Mouse (Mus musculus) embryo, embryonic 10.5 days (tissue): Measurements from ENCODE around the gene Smdt1.
A peak's percentile ranks its signal among the peaks of the same experiment; 100 is the strongest.

Experiments
- DNase-seq: peaks from one replicate; pipeline ENCODE4 v3.0.0-alpha.2; 2015; ENCODE audit warnings: low spot score

The Smdt1 gene

DNA sequence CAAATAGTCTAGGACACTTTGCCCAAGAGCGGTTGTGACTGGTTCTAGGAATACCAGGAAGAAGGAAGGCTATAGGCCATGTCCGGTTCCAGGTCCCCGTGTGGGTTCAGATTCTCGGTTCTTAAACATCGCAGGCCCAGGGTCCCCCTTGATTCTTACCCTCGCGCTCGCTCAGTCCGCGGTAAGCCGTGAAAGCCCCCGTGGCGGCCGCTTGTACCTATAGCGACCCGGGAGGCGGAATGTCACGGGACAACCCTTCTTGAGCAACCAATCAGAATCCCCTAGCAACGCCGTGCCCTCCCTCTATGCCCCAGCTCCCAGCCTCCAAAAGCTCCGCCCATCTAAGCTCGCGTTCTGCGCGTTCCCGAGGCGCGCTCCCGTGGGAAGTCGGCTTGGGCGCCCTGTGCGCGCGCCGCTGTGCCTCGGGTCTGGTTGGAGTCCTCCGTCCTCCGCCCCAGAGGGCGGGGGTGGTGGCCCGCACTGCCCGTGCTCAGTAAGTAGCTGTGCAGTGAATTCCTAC, at the start of gene Smdt1, which contains the start of the genes Naga and Pheta2:
TSS of gene Smdt1 (plus strand) at position 367 of the 520 bp plus-strand sequence.
TSS of gene Naga (minus strand) at position 333 of the 520 bp plus-strand sequence.
TSS of gene Pheta2 (plus strand) at position 350 of the 520 bp plus-strand sequence.
- peak; percentile 97 for DNase-seq

GRCm38 (mm10) chr15:82290252-82290651, 48.5 kb upstream of the Smdt1 start:
- no peak for DNase-seq

DNA sequence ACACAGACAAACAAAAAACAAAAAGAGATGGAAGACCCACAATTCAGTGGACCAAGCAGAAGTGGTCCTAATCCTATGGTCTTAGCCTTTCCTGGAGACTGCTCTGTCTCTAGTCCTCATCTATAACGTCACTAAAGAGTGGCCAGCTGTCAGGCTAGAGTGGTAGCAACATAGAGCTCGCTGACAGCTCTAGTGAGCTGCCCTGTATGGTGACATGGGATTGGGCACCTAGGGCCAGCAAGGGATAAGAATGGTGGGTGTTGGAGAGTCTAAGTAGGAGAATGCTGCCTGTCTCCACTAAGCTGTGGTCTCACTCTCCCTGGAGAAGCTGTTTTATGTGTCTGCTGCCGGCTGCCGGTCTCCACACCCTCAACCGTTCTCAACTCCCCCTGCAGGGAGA, 45.9 kb upstream of the Smdt1 start:
- no peak for DNase-seq

DNA sequence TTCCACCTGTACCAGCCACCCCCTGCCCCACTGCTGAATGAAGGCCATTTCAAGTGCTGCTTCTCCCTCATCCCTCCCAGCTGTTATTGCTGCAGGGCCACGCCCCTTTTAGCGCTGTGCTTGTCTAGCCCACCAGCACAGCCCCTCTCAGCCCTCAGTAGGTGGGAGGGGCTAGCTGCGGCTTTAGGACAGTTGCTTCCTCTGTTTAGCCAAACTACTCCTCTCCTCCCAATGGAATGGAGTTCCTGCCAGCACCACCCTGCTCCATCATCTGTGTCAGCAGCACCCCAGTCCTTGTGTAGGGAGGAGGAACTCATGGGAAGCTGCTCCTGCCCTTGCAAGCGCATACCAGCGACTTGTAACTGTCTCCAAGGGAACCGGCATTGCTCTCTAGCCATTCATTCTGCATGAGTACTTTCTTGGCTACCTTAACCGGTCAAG, 45.5 kb upstream of the Smdt1 start:
- DNase-seq = peak; percentile 83

DNA sequence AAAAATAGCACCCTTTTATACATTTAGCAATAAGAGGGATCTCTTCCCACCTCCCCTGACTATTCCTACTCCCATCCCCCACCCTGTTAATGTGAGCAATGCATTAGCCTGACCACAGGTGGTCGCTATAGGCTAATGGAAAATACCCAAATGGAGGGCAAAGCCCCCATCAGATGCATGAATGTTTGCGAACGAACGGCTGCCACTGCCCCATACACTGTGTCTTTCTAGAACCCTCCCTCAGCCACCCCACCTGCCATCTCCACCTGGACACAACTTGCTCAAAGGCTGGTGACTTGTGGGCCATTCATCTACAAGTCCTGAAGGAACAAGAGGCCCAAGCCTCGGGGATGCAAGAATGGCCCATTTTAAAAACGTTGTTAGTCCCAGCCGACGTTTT, 44.7 kb upstream of the Smdt1 start:
- peak; percentile 70 for DNase-seq

- DNase-seq = no peak
Measured at GRCm38 (mm10) chr15:82298764-82299561, 39.8 kb upstream of the Smdt1 start, which contains the start of gene Wbp2nl. Gene Wbp2nl (plus strand): TSS chr15:82298954.

GRCm38 (mm10) chr15:82307107-82307506, 31.7 kb upstream of the Smdt1 start:
- DNase-seq = no peak

GRCm38 (mm10) chr15:82308416-82308815, 30.3 kb upstream of the Smdt1 start:
- DNase-seq = no peak

- DNase-seq = no peak
Measured at GRCm38 (mm10) chr15:82317839-82318238, 20.9 kb upstream of the Smdt1 start.

DNA sequence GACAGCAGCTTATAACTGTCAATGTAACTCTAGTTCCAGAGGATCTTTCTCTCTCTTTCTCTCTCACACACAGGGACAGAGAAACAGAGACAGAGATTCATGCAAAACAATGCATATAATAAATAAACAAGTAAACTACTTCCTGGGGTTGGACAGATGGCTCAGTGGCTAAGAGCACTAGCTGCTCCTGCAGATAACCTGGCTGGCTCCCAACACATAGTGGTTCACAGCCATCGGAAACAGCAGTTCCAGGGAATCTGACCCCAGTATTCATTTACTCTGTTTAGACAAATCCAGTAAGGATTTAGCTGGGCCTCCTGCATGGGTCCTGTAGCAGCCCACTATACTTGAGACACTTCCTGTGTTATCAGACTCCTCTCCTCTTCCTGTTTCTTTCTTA, 19.1 kb upstream of the Smdt1 start:
- no peak for DNase-seq

- DNase-seq = no peak
Measured at GRCm38 (mm10) chr15:82322195-82322594, 16.6 kb upstream of the Smdt1 start.

DNA sequence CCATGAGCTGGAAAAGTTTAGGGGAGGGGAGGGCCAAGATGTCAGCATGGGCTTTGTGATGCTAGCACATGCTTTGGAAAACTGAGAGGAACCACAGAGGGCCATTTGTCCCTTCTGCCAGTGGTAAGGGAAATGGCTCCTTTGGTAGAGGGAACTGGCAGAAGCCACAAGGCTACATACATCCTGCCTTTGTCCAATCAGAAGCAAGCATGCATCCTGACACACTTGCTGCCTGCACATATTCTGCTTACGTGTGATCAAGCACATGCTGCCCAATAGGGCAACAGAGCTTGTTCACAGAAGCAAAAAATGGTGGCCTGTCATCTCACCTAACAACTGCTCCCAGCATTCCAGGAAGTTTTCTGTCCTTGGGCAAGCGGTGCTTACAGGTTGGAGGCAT, 13.4 kb upstream of the Smdt1 start:
- no peak for DNase-seq

- DNase-seq = no peak
Measured at GRCm38 (mm10) chr15:82335194-82335593, 3.6 kb upstream of the Smdt1 start.

DNA sequence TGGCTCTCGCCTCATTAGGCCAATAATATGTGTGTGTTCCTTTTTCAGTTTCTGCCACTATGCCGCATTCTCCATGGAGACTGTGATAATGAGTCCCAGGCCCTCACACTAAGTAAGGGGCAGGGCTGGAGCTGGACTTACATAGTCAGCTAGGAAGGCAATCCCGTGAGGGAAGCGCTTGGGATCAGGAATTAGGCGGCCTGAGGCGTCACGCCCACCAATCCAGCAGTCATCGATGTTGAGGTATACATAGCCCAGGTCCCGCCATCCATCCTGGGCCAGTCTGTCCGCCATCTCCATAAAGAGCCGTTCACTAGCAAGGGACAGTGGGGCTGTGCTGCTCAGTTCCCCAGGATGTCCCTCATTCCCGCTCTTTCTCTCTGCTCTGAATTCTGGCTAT, 2.1 kb upstream of the Smdt1 start:
- no peak for DNase-seq

GRCm38 (mm10) chr15:82337875-82338274, 884 bp upstream of the Smdt1 start:
- no peak for DNase-seq

DNA sequence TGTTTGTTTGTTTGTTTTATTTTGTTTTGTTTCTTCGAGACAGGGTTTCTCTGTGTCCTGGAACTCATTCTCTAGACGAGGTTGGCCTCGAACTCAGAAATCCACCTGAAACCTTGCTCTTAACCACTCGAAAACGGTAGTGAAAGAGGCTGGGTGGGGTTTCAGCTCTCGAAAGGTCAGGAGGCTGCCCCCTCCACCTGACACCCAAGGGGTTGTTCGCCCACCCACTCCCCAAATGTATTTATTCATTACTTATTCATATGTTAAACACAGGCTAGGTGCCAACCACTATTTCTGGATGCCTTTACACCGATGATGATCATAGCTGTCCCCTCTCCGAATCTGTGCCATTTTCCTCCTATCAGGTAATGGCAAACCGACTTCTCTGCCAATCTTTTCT, 391 bp downstream of the Smdt1 start:
- no peak for DNase-seq

DNA sequence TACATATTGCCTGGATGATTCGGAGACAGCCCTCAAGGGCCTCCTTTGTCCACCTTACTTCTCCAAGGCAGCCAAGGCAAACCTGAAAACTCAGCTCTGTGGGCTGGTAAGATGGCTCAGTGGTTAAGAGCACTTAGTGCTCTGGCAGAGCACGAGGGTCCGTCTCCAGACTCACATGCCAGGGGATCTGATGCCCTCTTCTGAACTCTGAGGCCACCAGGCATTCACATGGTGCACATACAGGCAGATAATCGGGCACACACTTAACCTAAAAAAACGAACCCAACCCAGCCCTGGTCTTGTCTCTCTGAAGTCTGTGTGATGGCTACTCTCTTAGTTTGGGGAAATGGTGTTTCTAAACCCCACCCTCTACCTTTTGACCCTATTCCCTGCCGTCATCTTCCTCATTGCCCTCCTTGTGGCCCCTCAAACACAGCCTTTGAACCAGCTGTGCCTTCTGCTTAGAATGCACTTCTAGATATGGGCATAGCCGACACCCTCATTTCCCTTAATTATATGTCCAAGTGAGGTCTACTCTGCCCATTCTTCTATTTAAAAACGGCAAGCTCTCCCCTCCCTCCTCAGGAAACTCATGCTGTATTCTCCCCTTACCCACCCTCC, 985 bp downstream of the Smdt1 start:
- no peak for DNase-seq

DNA sequence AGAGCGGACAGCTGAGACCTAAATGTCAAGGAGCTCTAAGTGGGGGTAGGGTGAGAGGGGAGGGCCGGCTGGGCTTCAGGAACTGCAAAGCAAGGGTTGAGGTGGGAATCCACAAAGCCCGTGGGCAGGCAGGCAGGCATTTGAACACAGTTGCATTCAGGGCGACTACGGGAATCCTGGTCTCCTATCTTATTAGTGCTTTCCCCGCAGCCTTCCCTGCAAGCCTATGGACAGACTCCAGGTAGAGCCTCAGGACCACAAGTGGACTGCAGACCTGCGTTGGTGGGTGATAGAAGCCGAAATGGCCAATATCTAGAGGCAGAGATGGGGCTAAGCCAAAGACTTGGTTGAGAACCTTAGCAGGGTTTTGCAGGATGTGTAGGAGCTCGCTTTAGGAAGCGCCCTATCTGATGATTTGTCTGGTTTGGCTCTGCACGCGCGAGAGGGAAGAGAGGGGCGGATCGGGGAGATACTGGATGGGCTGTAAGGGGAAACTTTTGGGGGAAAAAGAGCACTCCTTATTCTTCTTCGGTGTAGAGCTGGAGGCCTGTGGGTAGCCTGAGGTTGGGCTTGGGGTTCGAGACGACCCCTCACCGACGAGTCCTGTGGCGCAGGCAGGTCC, 1.8 kb downstream of the Smdt1 start:
- no peak for DNase-seq

GRCm38 (mm10) chr15:82341036-82341501, 2.3 kb downstream of the Smdt1 start:
- DNase-seq = peak; percentile 47

DNA sequence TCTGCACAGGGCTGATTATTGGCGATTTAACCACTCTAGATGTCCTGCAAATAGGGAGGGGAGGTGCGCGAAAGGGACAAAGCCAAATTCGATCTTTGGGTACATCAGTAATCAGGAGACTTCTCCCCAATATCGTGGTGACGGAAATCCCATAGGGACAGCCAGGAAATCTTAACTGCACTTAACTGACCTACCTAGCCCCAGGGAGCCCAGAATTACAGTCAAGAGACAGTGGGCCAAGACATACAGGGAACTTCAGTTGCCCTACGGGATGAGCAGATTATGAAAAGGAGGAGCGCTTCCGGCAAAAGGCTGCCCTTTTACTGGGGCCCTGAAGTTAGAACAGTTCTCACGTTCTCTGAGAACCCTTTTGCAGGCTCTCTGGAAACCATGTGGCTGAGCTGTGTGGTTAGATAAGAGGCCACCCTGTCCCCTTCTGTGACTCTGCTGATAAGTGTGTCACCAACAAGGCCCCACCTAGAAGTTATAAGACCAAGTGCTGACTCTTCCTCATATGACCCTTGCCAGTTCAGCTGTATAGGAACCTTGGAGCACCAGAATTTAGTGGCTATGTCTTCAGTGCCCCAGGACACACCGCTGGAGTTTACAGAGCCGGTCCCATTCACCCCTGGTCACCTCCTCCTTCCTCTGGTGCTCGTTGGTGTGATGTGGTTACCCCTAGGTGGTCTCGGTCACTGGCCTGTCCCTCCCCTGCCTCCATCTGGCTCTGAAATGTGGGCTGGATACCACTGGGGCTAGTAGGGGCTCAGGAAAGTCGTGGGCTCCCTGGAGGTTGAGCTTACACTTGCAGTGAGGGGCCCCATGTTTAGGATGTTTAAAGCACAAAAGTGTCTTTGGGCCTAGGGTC, 3.1 kb downstream of the Smdt1 start:
- DNase-seq = no peak

- DNase-seq = no peak
Measured at GRCm38 (mm10) chr15:82342543-82342935, 3.8 kb downstream of the Smdt1 start.
